Mouse (Mus musculus): ENCODE data around the gene Acot3.

DNA sequence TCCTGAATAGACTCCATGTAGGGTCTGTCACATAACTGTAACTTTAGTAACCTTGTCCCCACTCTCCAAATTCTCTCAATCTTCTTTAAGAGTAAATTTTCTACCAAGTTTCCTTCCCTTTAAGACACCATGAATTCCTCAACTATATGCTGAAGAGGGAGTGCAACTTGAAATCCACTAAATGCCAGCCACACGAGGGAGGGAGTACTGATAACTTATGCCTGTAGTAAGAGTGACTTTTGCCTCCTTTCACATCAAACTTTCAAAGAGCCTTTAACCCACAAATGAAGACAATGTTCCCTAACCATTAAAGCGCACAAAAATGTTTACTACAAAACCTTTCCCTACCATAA, 49.5 kb downstream of the Acot3 start:
- TF ChIP-seq CTCF (conservative IDR thresholded peaks at IDR 0.05; ENCODE audit: low read length) = no peak
- no peak for TF ChIP-seq POU5F1 (IDR thresholded peaks at IDR 0.05; ENCODE audit: borderline replicate concordance, low read length)
